Mouse (Mus musculus) cortical plate, adult 2 months (tissue): ENCODE measurements around the gene Srxn1. TPM values are rescaled to one million over a fixed set of nuclear protein-coding genes. Genes with fewer than 3 reads are reported as not detected.
A peak's percentile ranks its signal among the peaks of the same experiment; 100 is the strongest.

ENCODE experiments used
- H3K27ac ChIP-seq: fragments of 200-500 bp; 2 replicates; pipeline ENCODE4 v1.5.1; 2012; ENCODE audit warnings: low read length, control low read depth, inconsistent platforms; ENCODE audit not compliant: insufficient read depth
- H3K4me1 ChIP-seq: fragments of 200-500 bp; 2 replicates; pipeline ENCODE4 v1.6.1; 2011; ENCODE audit warnings: low read length; ENCODE audit not compliant: control insufficient read depth, insufficient read depth
- H3K4me3 ChIP-seq: fragments of 200-500 bp; 2 replicates; pipeline ENCODE4 v1.5.1; 2011; ENCODE audit warnings: mild to moderate bottlenecking, low read length, control low read depth; ENCODE audit not compliant: insufficient read depth
- CTCF ChIP-seq: fragments of 200-500 bp; IDR thresholded peaks from 2 replicates; pipeline ENCODE4 v1.5.1; 2011; ENCODE audit warnings: mild to moderate bottlenecking, control low read depth, low read length; ENCODE audit not compliant: insufficient read depth; ENCODE audit errors: extremely low read depth
- POLR2A ChIP-seq: fragments of 200-500 bp; IDR thresholded peaks from 2 replicates; pipeline ENCODE4 v1.6.1; 2011; ENCODE audit warnings: mild to moderate bottlenecking, low read length, control low read depth; ENCODE audit not compliant: insufficient read depth; ENCODE audit errors: extremely low read depth
- polyA plus RNA-seq: library from polyadenylated mRNA; depleted of rRNA; stranded (reverse); fragments of >200 nt; gene quantifications from 2 replicates; pipeline ENCODE4 v1.2.3, GENCODE M21; 2012

Srxn1 gene
- polyA plus RNA-seq, 1 experiment: 94.9 TPM

DNA sequence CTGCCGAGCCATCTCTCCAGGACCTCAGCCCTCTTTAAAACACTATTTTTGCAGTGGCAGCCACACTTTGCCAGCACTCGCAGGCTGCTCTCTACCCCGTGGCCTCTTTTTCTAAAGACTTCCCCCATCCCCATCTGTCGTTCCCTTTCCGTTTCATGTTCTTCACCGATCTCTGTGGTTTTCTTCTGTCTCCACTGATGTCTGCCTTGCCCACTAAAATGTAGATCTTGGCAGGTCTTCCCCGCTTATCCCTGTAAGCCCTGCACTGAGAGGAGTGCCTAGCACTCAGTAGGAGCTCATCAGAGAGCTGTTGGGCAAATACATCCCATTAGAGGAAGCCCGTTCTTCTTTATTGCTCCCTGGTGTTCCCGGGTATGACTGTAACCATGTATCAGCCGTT lies 7.7 kb downstream of the Srxn1 start:
- peak overlapping the region; percentile 57; the same call in 1 of the 2 replicates for H3K27ac ChIP-seq
- TF ChIP-seq CTCF (no peak), POLR2A (no peak)
- no peaks in the 10 kb centered on the region for H3K4me1 ChIP-seq
- H3K4me3 ChIP-seq: no peak overlapping the region

DNA sequence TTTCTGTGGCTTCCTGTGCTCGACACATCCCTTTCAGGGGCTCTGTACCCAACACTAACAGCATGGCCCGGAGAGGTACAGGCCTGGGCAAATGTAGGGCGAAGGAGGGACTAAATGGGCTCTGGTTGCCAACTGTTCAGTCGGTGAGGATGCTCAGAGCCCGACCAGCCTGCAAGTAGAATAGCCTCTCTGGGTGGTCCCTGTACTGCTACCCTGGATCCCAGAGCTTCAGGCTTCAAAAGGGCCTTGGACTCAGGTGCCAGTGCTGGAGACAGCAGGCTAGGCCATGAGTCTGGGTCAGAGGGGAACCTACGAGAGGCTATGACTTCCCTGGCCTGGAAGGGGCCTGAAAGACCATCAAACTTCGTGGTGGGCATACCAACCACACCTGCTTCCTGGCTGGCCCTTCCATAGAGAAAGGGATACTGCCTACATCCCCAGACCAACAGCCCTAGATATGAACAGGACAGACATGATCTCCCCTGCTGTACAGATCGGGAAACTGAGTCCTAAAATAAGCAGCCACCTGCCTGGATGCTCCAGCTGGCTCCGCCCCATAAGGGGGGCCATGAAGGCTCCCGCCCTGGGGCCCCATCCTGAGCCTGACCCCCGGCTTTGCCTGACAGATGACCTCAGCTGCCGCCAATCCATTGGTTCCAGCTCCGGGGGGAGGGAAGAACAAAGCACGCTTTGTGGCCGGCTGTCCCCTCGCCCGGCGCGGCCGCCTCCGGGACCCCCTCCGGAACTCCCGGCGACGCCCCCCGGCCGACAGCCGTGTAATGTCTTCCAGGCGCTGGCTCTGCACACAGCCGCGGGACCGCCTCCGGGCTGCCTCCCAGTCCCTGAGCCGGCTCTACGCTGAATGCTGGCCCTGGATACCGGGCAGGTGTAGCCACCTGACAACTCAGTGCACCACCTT lies 9.0 kb downstream of the Srxn1 start:
- TF ChIP-seq POLR2A (no peak), CTCF (no peak)
- no peak overlapping the region for H3K27ac ChIP-seq
- H3K4me1 ChIP-seq: no peaks in the 10 kb centered on the region
- H3K4me3 ChIP-seq: no peak overlapping the region

DNA sequence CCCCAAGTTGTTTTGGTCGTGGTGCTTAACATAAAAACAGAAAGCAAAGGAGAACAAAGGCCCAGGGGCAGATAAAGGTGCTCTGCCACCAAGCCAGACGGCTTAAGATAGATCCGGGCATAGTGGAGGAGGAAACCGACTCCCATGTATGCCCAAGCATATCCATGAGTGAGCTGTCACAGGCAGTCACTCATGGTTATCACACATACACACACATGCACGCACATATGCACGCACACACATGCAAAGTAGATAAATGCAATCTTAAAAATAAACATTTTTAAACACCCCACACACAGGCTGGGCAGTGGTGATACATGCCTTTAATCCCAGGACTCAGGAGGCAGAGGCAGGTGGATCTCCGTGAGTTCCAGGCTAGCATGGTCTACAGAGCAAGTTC lies 12.4 kb downstream of the Srxn1 start:
- TF ChIP-seq CTCF: no peak
- TF ChIP-seq POLR2A: no peak
- Histone ChIP-seq H3K27ac (no peak overlapping the region), H3K4me3 (no peak overlapping the region), H3K4me1 (no peaks in the 10 kb centered on the region)

DNA sequence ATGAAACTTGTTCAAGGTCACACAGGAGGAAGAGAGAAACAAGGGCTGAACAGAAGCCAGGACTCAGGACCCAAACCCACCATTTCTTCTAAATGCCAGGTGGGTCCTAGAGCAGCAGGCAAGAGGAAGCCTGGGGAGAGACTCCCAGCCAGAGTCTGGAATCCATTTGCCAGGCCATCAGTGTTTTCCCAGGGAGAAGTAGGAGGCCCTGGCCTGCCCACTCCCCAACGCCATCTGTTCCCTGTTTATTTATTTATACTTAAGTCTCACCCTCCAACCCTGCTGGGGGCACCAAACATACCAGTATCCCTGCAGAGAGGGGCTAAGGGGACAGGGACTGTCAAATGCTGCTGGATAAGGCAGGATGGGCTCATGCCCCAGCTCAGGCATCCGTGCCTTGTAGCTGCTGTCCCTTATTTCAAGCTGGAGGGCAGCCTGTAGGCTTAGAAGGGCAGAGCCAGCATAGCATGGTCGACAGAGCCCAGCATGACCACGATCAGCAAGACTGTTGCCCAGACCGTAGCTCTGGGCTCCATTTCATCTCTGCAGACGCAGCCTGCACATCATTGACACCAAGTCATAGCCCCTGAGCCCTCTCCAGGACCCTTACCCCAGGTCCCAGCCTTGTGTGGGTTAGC lies 14.0 kb downstream of the Srxn1 start:
- TF ChIP-seq CTCF: no peak
- TF ChIP-seq POLR2A: no peak
- H3K4me3 ChIP-seq: no peak overlapping the region
- H3K27ac ChIP-seq: no peak overlapping the region
- peaks cover 2% of the 10 kb centered on the region; the same call in 1 of the 2 replicates for H3K4me1 ChIP-seq

DNA sequence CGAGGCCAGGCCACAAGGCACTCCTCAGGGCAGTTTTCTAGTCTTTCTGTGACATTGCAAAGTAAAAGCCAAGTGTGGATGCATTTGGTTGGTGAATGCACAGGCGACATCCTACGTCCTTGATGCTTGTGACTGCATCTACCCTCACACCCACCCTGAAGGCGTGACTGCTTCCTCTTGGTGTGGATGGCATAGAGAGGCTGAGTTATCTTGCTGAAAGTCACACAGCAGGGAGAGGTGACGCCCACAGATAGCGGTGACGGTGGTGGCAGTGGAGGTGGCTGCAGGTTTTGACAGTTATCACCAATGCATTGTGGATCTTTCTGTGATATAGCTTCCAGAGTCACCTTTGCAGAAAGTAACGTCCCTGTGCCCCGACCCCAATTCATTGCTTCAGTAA lies 17.6 kb downstream of the Srxn1 start:
- Histone ChIP-seq H3K4me3 (no peak overlapping the region), H3K4me1 (peaks cover 2% of the 10 kb centered on the region; the same call in 1 of the 2 replicates), H3K27ac (no peak overlapping the region)
- no peak for TF ChIP-seq POLR2A
- TF ChIP-seq CTCF: no peak

DNA sequence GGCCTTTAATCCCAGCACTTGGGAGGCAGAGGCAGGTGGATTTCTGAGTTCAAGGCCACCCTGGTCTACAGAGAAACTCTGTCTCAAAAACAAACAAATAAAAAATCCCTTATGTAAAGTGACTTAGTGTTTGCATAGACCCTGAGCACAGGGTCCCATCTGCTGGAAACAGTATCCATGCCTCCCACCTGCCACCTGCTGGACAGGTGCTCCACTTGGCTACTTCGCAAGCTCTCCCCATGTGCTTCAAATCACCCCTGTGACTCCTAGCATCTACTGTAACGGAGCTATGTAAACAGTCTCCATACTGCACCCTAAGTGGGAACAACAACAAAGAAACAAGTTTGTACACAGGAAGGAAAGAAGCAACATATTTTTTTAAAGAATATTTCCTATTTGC lies 23.3 kb downstream of the Srxn1 start:
- H3K4me3 ChIP-seq: no peak overlapping the region
- no peaks in the 10 kb centered on the region for H3K4me1 ChIP-seq
- no peak overlapping the region for H3K27ac ChIP-seq
- TF ChIP-seq POLR2A: no peak
- no peak for TF ChIP-seq CTCF

DNA sequence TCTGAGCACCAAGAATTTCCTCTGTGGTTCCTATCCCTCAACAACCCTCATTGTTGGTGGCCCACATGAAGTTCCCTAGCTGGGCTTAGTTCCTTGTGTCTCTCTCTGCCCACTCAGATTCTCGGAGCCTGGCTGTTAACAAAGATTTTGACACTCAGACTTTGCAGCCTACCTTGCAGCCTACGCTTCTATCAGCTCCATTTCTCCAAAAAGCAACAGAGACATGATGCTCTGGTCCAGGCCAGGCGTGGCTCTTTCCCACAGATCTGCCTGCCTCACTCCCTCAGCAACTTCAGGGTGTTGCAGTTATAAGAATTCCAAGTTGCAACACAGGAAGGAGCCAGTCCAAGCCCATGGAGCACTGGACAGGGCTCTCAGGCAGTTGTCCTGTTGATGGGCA lies 24.5 kb downstream of the Srxn1 start:
- TF ChIP-seq CTCF (no peak), POLR2A (no peak)
- Histone ChIP-seq H3K4me1 (no peaks in the 10 kb centered on the region), H3K4me3 (no peak overlapping the region), H3K27ac (no peak overlapping the region)

DNA sequence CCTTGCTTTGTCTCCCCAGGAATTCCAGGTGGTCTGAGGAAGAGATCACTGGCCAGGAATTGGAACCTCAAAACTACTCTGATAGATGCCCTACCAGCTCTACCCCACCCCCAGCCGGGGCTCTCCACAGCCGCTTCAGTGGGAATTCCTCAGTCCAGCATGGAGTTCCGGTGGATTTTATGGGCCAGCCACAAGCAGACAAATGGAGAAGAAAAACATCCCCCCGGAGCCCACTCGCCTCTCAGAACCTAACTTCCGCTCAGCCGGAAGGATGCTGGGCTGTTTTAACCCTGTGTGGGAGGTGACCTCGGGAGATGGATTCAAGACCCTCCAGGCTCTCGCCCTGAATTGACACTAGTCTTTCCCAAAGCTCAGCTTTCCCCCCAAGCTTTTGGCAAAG lies 26.7 kb downstream of the Srxn1 start:
- H3K4me3 ChIP-seq: no peak overlapping the region
- TF ChIP-seq POLR2A: no peak
- no peak for TF ChIP-seq CTCF
- H3K4me1 ChIP-seq: no peaks in the 10 kb centered on the region
- no peak overlapping the region for H3K27ac ChIP-seq

DNA sequence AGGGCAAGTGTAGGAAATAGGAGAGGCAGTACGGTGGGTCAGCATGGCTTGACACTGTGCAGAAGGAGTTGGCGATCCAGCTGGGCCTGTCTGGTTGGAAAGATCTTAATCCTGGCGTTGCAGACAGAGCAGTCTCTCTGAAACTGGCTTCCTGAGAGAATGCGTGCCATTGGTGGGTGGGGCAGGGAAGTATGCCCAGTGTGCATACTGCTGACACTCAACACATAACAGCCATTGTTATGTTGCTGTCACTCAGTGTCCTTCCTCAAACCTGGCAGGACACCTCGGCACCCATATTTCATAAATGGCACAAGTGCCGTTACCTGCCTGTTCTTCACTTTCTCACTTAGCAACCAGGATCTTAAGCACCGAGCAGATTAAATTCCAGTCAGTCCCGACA lies 27.4 kb downstream of the Srxn1 start:
- TF ChIP-seq POLR2A: no peak
- no peak for TF ChIP-seq CTCF

More for the DNA sequence above, 27.4 kb downstream of the Srxn1 start:
- Histone ChIP-seq H3K27ac (no peak overlapping the region), H3K4me3 (no peak overlapping the region), H3K4me1 (no peaks in the 10 kb centered on the region)
